Mouse (Mus musculus) forebrain, embryonic 13.5 days (tissue): Measurements from ENCODE around the gene Mup13. TPM values are rescaled to one million over a fixed set of nuclear protein-coding genes. Genes with fewer than 3 reads are reported as not detected.
"Not testable (repeated sequence)": the region's sequence is repeated elsewhere in the genome, so short reads cannot be mapped to it uniquely, and the experiment has no call there.

Experiments
- ATAC-seq: fragments of 200-750 bp; cut with Nextera tagmentation; 2 replicates; pipeline ENCODE4 v1.8.0; 2017
- H3K27ac ChIP-seq: fragments of 300-500 bp; sonication (generic); 2 replicates; pipeline ENCODE4 v1.5.1; 2015; ENCODE audit warnings: inconsistent platforms, mild to moderate bottlenecking, moderate library complexity
- H3K27me3 ChIP-seq: fragments of 300-500 bp; sonication (generic); 2 replicates; pipeline ENCODE4 v1.6.1; 2015; ENCODE audit warnings: mild to moderate bottlenecking, inconsistent platforms
- H3K36me3 ChIP-seq: fragments of 300-500 bp; sonication (generic); 2 replicates; pipeline ENCODE4 v1.6.1; 2015; ENCODE audit warnings: mild to moderate bottlenecking, inconsistent platforms; ENCODE audit not compliant: poor library complexity, severe bottlenecking
- H3K4me1 ChIP-seq: fragments of 300-500 bp; sonication (generic); 2 replicates; pipeline ENCODE4 v1.6.1; 2015; ENCODE audit warnings: inconsistent platforms
- H3K4me2 ChIP-seq: fragments of 300-500 bp; sonication (generic); 2 replicates; pipeline ENCODE4 v1.6.1; 2015; ENCODE audit warnings: inconsistent platforms, mild to moderate bottlenecking, moderate library complexity
- H3K4me3 ChIP-seq: fragments of 300-500 bp; sonication (generic); 2 replicates; pipeline ENCODE4 v1.5.1; 2015; ENCODE audit warnings: mild to moderate bottlenecking, inconsistent platforms
- H3K9ac ChIP-seq: fragments of 300-500 bp; sonication (generic); 2 replicates; pipeline ENCODE4 v1.6.1; 2015; ENCODE audit warnings: mild to moderate bottlenecking, inconsistent platforms
- H3K9me3 ChIP-seq: fragments of 300-500 bp; sonication (generic); replicated peaks from 2 replicates; pipeline ENCODE4 v1.6.1; 2016; ENCODE audit warnings: inconsistent platforms
- WGBS: fragments of 180-500 bp; shearing (Covaris S2); methylation state at CpG from one replicate; pipeline ENCODE4 v1.1.7; 2015; 5-methylcytosine and 5-hydroxymethylcytosine counted together
- polyA plus RNA-seq: library from polyadenylated mRNA; unstranded; fragments of >200 nt; fragmentation: Nextera tagmentation; extraction: Ambion mirVana; gene quantifications from 2 replicates; pipeline ENCODE4 v1.2.1, GENCODE M21; 2015

Mup13 gene
- polyA plus RNA-seq, result not detected in 2 replicates

- not testable (repeated sequence) for H3K4me3 ChIP-seq, H3K9ac ChIP-seq, ATAC-seq, H3K27me3 ChIP-seq, H3K4me2 ChIP-seq, H3K36me3 ChIP-seq, H3K4me1 ChIP-seq, H3K9me3 ChIP-seq, H3K27ac ChIP-seq
- WGBS, result 77% methylated on average over 4 of the region's 4 CpGs
Measured at GRCm38 (mm10) chr4:61228186-61228585, at the start of gene Mup13. TSS of gene Mup13 (minus strand) at chr4:61228286.

Other genes with a start within 250 kb of the Mup13 start
- gene Mup14, start 75.7 kb upstream of the Mup13 start, polyA plus RNA-seq, result not detected in 2 replicates
- gene Mup15, start 211.5 kb upstream of the Mup13 start, polyA plus RNA-seq, result not detected in 2 replicates